Mouse (Mus musculus): ENCODE data around the gene Rbm34.

GRCm38 (mm10) chr8:126908805-126909204 is 62.1 kb downstream of the Rbm34 start:
- TF ChIP-seq POLR2A (IDR thresholded peaks at IDR 0.05; ENCODE audit: control insufficient read depth, extremely low read depth, insufficient read depth, low read length, poor library complexity) (no peak), CTCF (IDR thresholded peaks at IDR 0.05; ENCODE audit: borderline replicate concordance, control insufficient read depth, extremely low read depth, insufficient read depth, low read length, poor library complexity) (no peak)
